Mouse (Mus musculus): ENCODE measurements at regions not wholly inside any gene's neighbourhood (a gene's known extent, or its start where the extent isn't known, plus 50 kb on each side); places are given as distances from the start of the nearest gene placed in this dataset.

GRCm38 (mm10) chr5:118984251-118984650, 423.8 kb downstream of the Med13l start:
- no peak for DNase-seq

GRCm38 (mm10) chr5:118984797-118985408, 424.4 kb downstream of the Med13l start:
- DNase-seq: no peak

- no peak for DNase-seq
Observed at GRCm38 (mm10) chr5:118987376-118988000, 427.0 kb downstream of the Med13l start.

GRCm38 (mm10) chr5:118999124-118999523, 438.6 kb downstream of the Med13l start:
- DNase-seq: no peak

- no peak for DNase-seq
Observed at GRCm38 (mm10) chr5:119005825-119006471, 445.5 kb downstream of the Med13l start.

GRCm38 (mm10) chr5:119010048-119010447, 449.6 kb downstream of the Med13l start:
- no peak for DNase-seq

- DNase-seq: no peak
Observed at GRCm38 (mm10) chr5:119015181-119015580, 454.7 kb downstream of the Med13l start.

GRCm38 (mm10) chr5:119015606-119016255, 455.3 kb downstream of the Med13l start:
- DNase-seq: no peak

GRCm38 (mm10) chr5:119016420-119016819, 455.9 kb downstream of the Med13l start:
- DNase-seq: no peak

GRCm38 (mm10) chr5:119023947-119024346, 463.5 kb downstream of the Med13l start:
- no peak for DNase-seq

GRCm38 (mm10) chr5:119032051-119032450, 471.6 kb downstream of the Med13l start:
- no peak for DNase-seq

- DNase-seq: no peak
Observed at GRCm38 (mm10) chr5:119044548-119044947, 484.1 kb downstream of the Med13l start.

- DNase-seq: no peak
Observed at GRCm38 (mm10) chr5:119047581-119047980, 487.1 kb downstream of the Med13l start.

- no peak for DNase-seq
Observed at GRCm38 (mm10) chr5:119052354-119052996, 492.0 kb downstream of the Med13l start.

- DNase-seq: no peak
Observed at GRCm38 (mm10) chr5:119053738-119054137, 493.3 kb downstream of the Med13l start.

GRCm38 (mm10) chr5:119054393-119054792, 493.9 kb downstream of the Med13l start:
- no peak for DNase-seq

- DNase-seq: peak; percentile 6
Observed at GRCm38 (mm10) chr5:119055430-119055829, 495.0 kb downstream of the Med13l start.

GRCm38 (mm10) chr5:119057813-119058212, 497.3 kb downstream of the Med13l start:
- DNase-seq: no peak

- DNase-seq: no peak
Observed at GRCm38 (mm10) chr5:119058231-119058851, 497.9 kb downstream of the Med13l start.

GRCm38 (mm10) chr5:119059223-119059622, 498.7 kb downstream of the Med13l start:
- DNase-seq: no peak

- DNase-seq: no peak
Observed at GRCm38 (mm10) chr5:119060886-119061285, 500.4 kb downstream of the Med13l start.

- DNase-seq: no peak
Observed at GRCm38 (mm10) chr5:119062478-119062877, 502.0 kb downstream of the Med13l start.

GRCm38 (mm10) chr5:119066666-119067065, 506.2 kb downstream of the Med13l start:
- DNase-seq: no peak
